Mouse (Mus musculus): Measurements from ENCODE around the gene Gins1. TPM values are rescaled to one million over a fixed set of nuclear protein-coding genes. Genes with fewer than 3 reads are reported as not detected.

The Gins1 gene
- polyA plus RNA-seq, 1 experiment, result 7.5 TPM

DNA sequence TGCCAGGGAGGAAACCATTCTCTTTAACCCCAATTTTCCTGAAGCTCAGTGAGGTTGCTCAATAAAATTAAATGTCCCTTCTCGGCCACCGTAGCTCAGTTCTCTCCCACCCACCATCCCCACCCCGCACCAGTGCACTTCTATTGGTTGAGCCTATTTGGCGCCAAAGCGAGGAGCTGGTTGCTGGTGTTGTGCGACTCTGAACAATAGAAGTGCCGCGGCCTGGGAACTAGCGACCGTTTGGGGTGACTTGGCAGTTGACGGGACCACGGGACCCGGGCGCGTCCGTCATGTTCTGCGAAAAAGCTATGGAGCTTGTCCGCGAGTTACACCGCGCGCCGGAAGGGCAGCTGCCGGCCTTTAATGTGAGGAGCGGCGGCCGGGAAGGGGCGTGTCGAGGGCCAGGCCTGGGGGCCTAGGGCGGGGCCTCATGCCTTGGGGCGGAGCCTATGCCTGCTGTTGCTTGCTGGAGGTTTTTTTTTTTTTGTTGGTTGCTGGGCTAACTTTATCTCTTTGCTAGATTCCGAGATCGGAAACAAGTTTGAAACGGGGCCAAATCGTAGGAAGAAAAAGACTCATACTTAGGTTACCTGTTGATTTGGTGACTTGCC lies 4.3 kb downstream of the Gins1 start:
- Histone ChIP-seq H3K36me3 (ENCODE audit: control insufficient read depth, insufficient read depth) (no peaks in the 10 kb centered on the region), H3K27me3 (ENCODE audit: control insufficient read depth, insufficient read depth, insufficient read length) (no peaks in the 10 kb centered on the region), H3ac (ENCODE audit: control insufficient read depth, insufficient read length) (peak overlapping the region; percentile 81), H3K4me2 (ENCODE audit: low read depth) (peak overlapping the region; percentile 99), H3K79me2 (ENCODE audit: control insufficient read depth, insufficient read depth) (no peaks in the 10 kb centered on the region), H3K4me3 (peak overlapping the region; percentile 61)
- TF ChIP-seq CEBPB (IDR thresholded peaks at IDR 0.05; ENCODE audit: insufficient read depth, poor library complexity, severe bottlenecking) (peak; percentile 88), MYOD1 (IDR thresholded peaks at IDR 0.05; ENCODE audit: control insufficient read depth in 1 of 3, insufficient read length in 2 of 3, low read depth in 2 of 3) (no peak), SRF (IDR thresholded peaks at IDR 0.05; ENCODE audit: control insufficient read depth, insufficient read length, low read depth) (no peak), MYOG (IDR thresholded peaks at IDR 0.05; ENCODE audit: control insufficient read depth in 1 of 3, insufficient read depth in 1 of 3, insufficient read length in 2 of 3, low read depth in 2 of 3) (peak in 1 of 3 experiments; percentile 50), MAX (IDR thresholded peaks at IDR 0.05; ENCODE audit: low read depth) (no peak), POLR2AphosphoS2 (IDR thresholded peaks at IDR 0.05; ENCODE audit: insufficient read length, low read depth) (no peak), POLR2A (IDR thresholded peaks at IDR 0.05; ENCODE audit: insufficient read length, low read depth) (peak; percentile 42), REST (IDR thresholded peaks at IDR 0.05; ENCODE audit: insufficient read depth, insufficient read length) (no peak), E2F4 (IDR thresholded peaks at IDR 0.05; ENCODE audit: insufficient read depth) (peak; percentile 85), USF1 (IDR thresholded peaks at IDR 0.05; ENCODE audit: low read depth) (no peak)

DNA sequence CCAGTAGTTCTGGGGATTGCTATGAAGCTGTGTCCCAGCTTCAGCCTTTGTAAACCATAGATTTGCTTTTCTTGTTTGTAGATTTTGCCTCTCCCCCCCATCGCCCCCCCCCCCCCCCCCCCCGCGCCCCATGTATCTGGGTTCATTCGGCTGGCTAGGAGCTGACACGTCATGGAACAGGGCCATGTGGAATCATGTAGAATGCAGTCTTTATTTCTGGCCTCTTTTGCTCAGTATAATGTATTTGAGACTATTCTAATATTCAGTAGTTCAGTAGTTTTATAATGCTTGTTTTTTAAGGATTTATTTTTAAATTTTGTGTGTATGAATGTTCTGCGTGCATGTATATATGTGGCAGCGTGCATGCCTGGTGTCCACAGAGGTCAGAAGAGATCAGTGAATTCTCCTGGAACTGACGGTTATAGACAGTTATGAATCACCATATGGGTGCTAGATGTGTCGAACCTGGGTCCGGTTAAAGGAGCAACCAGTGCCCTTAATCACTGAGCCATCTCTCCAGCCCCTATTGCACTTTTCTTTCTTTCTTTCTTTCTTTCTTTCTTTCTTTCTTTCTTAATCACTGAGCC lies 5.2 kb downstream of the Gins1 start:
- no peaks in the 10 kb centered on the region for H3K27me3 ChIP-seq (ENCODE audit: control insufficient read depth, insufficient read depth, insufficient read length)
- no peaks in the 10 kb centered on the region for H3K79me2 ChIP-seq (ENCODE audit: control insufficient read depth, insufficient read depth)
- no peak for TF ChIP-seq POLR2AphosphoS2 (IDR thresholded peaks at IDR 0.05; ENCODE audit: insufficient read length, low read depth)
- H3K36me3 ChIP-seq (ENCODE audit: control insufficient read depth, insufficient read depth), result no peaks in the 10 kb centered on the region
- H3K4me2 ChIP-seq (ENCODE audit: low read depth), result peak overlapping the region; percentile 99
- peak overlapping the region; percentile 61 for H3K4me3 ChIP-seq
- H3ac ChIP-seq (ENCODE audit: control insufficient read depth, insufficient read length), result peak overlapping the region; percentile 81

DNA sequence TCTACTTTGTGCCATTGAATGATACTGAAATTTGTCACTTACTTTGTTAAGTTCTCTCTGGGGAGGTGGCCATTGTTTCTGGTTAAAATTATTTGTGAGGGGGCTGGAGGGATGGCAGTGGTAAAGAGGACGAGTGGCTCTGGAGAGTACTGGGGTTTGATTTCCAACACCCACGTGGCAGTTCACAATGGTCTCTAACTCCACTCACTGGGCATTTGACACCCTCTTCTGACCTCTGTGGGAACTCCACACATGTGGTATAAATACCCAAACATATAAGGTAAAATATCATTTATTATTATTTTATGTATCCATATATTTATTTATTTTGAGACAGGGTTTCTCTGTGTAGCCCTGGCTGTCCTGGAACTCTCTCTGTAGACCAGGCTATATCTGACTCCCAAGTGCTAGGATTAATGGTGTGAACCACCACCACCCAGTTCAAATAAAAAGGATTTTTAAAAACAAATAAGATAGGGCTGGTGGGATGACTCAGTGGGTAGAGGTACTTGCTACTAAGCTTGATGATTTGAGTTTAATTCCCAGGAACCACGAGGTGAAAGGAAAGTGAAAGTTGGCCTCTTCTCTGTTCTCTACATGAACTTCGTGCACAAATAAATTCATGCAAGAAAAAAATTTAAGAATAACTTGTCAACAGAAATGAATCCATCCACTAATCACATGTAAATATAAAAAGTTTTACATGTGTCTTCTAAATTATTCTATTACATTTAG lies 9.7 kb downstream of the Gins1 start:
- peak overlapping the region; percentile 12 for H3K4me2 ChIP-seq (ENCODE audit: low read depth)
- no peaks in the 10 kb centered on the region for H3K36me3 ChIP-seq (ENCODE audit: control insufficient read depth, insufficient read depth)
- H3K79me2 ChIP-seq (ENCODE audit: control insufficient read depth, insufficient read depth), result no peaks in the 10 kb centered on the region
- no peak overlapping the region for H3K4me3 ChIP-seq
- TF ChIP-seq POLR2AphosphoS2 (IDR thresholded peaks at IDR 0.05; ENCODE audit: insufficient read length, low read depth), result no peak
- no peak for TF ChIP-seq POLR2A (IDR thresholded peaks at IDR 0.05; ENCODE audit: insufficient read length, low read depth)
- no peak for TF ChIP-seq MYOD1 (IDR thresholded peaks at IDR 0.05; ENCODE audit: control insufficient read depth in 1 of 3, insufficient read length in 2 of 3, low read depth in 2 of 3)
- TF ChIP-seq CEBPB (IDR thresholded peaks at IDR 0.05; ENCODE audit: insufficient read depth, poor library complexity, severe bottlenecking), result no peak
- no peak for TF ChIP-seq MYOG (IDR thresholded peaks at IDR 0.05; ENCODE audit: control insufficient read depth in 1 of 3, insufficient read depth in 1 of 3, insufficient read length in 2 of 3, low read depth in 2 of 3)
- TF ChIP-seq SRF (IDR thresholded peaks at IDR 0.05; ENCODE audit: control insufficient read depth, insufficient read length, low read depth), result no peak
- no peak for TF ChIP-seq TCF12 (IDR thresholded peaks at IDR 0.05; ENCODE audit: insufficient read depth, poor library complexity, severe bottlenecking)
- TF ChIP-seq MAX (IDR thresholded peaks at IDR 0.05; ENCODE audit: low read depth), result no peak
- no peak for TF ChIP-seq E2F4 (IDR thresholded peaks at IDR 0.05; ENCODE audit: insufficient read depth)
- TF ChIP-seq USF1 (IDR thresholded peaks at IDR 0.05; ENCODE audit: low read depth), result no peak
- no peak for TF ChIP-seq TCF3 (IDR thresholded peaks at IDR 0.05; ENCODE audit: insufficient read length, low read depth)
- no peak for TF ChIP-seq REST (IDR thresholded peaks at IDR 0.05; ENCODE audit: insufficient read depth, insufficient read length)
- H3K27me3 ChIP-seq (ENCODE audit: control insufficient read depth, insufficient read depth, insufficient read length), result no peaks in the 10 kb centered on the region
- H3ac ChIP-seq (ENCODE audit: control insufficient read depth, insufficient read length), result no peak overlapping the region

DNA sequence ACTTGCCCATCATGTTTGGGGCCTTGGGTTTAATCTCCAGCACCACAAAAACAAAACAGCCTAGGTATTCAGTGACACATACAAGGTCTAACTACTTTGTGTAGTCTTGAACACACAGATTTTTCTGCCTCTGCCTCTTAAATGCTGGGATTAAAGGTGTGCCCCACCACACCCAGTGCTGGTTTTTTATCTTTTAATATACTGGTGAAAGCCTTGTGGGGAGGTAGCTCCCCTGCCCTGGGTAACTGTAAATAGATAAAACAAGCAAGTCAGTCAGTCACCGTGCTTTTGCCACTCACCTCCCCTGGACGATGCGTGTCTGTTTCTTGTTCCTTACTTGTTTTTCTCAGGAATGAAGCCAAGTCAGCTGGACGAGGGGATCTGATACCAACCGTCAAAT lies 10.6 kb downstream of the Gins1 start:
- Histone ChIP-seq H3K4me2 (ENCODE audit: low read depth) (no peak overlapping the region), H3K79me2 (ENCODE audit: control insufficient read depth, insufficient read depth) (no peaks in the 10 kb centered on the region), H3ac (ENCODE audit: control insufficient read depth, insufficient read length) (no peak overlapping the region), H3K4me3 (no peak overlapping the region), H3K36me3 (ENCODE audit: control insufficient read depth, insufficient read depth) (no peaks in the 10 kb centered on the region), H3K27me3 (ENCODE audit: control insufficient read depth, insufficient read depth, insufficient read length) (no peaks in the 10 kb centered on the region)
- TF ChIP-seq REST (IDR thresholded peaks at IDR 0.05; ENCODE audit: insufficient read depth, insufficient read length) (no peak), USF1 (IDR thresholded peaks at IDR 0.05; ENCODE audit: low read depth) (no peak), POLR2A (IDR thresholded peaks at IDR 0.05; ENCODE audit: insufficient read length, low read depth) (no peak), SRF (IDR thresholded peaks at IDR 0.05; ENCODE audit: control insufficient read depth, insufficient read length, low read depth) (no peak), E2F4 (IDR thresholded peaks at IDR 0.05; ENCODE audit: insufficient read depth) (no peak), TCF12 (IDR thresholded peaks at IDR 0.05; ENCODE audit: insufficient read depth, poor library complexity, severe bottlenecking) (no peak), POLR2AphosphoS2 (IDR thresholded peaks at IDR 0.05; ENCODE audit: insufficient read length, low read depth) (no peak), MYOG (IDR thresholded peaks at IDR 0.05; ENCODE audit: control insufficient read depth in 1 of 3, insufficient read depth in 1 of 3, insufficient read length in 2 of 3, low read depth in 2 of 3) (no peak), MYOD1 (IDR thresholded peaks at IDR 0.05; ENCODE audit: control insufficient read depth in 1 of 3, insufficient read length in 2 of 3, low read depth in 2 of 3) (no peak), TCF3 (IDR thresholded peaks at IDR 0.05; ENCODE audit: insufficient read length, low read depth) (no peak), CEBPB (IDR thresholded peaks at IDR 0.05; ENCODE audit: insufficient read depth, poor library complexity, severe bottlenecking) (no peak), MAX (IDR thresholded peaks at IDR 0.05; ENCODE audit: low read depth) (no peak)

Measured in myocyte (in vitro differentiated cells).